In genomic region chr10:80329273-80330081, GRCm38 (mm10) we compare ENCODE assay signal across 8 mouse cellular contexts. TPM values are rescaled to one million over a fixed set of nuclear protein-coding genes. Genes with fewer than 3 reads are reported as not detected.
A peak's percentile ranks its signal among the peaks of the same experiment; 100 is the strongest.
DNase-seq lines count a peak whose midpoint lies in the region; ATAC-seq and TF ChIP-seq lines count a peak whose summit lies in the region.

Gene Pcsk4 (minus strand): TSS chr10:80329498.
Gene Reep6 (plus strand): TSS chr10:80329953.

- H3K4me1 ChIP-seq in forebrain, embryonic 10.5 days = peaks cover 41% of the 10 kb centered on the region
- peaks cover 21% of the 10 kb centered on the region for H3K4me1 ChIP-seq in heart, embryonic 15.5 days (replicated peaks)
- peaks cover 30 to 38% of the 10 kb centered on the region in 2 experiments for H3K4me1 ChIP-seq in liver, embryonic 14.5 days (replicated peaks; ENCODE audit: control insufficient read depth in 2 of 2, insufficient read depth in 2 of 2, low read length in 1 of 2)
- H3K4me1 ChIP-seq in neural tube, embryonic 12.5 days = peaks cover 19% of the 10 kb centered on the region

- H3K27ac ChIP-seq in forebrain, embryonic 10.5 days = peak within 1 kb of the TSS; percentile 62
- no peak within 1 kb of the TSS for H3K27ac ChIP-seq in heart, embryonic 15.5 days
- H3K27ac ChIP-seq in liver, embryonic 14.5 days = peak within 1 kb of the TSS; percentile 88
- H3K27ac ChIP-seq in neural tube, embryonic 12.5 days = no peak within 1 kb of the TSS

- peak within 1 kb of the TSS; percentile 56 for H3K4me3 ChIP-seq in forebrain, embryonic 10.5 days
- peak within 1 kb of the TSS; percentile 55 for H3K4me3 ChIP-seq in heart, embryonic 15.5 days
- peak within 1 kb of the TSS; percentile 42 to 66 for H3K4me3 ChIP-seq in liver, embryonic 14.5 days (ENCODE audit: insufficient read depth in 1 of 2, low read depth in 2 of 2, low read length in 2 of 2)
- peak within 1 kb of the TSS; percentile 38 for H3K4me3 ChIP-seq in neural tube, embryonic 12.5 days

- peak; percentile 96 for ATAC-seq in heart, embryonic 15.5 days (replicated peaks; ENCODE audit: insufficient number of reproducible peaks, insufficient read depth, low FRiP score, low read depth)
- ATAC-seq in liver, embryonic 14.5 days (ENCODE audit: insufficient read depth) = peak; percentile 85
- ATAC-seq in neural tube, embryonic 12.5 days (ENCODE audit: low FRiP score, low read depth) = peak; percentile 92

- no peaks in the 10 kb centered on the region for H3K36me3 ChIP-seq in forebrain, embryonic 10.5 days (replicated peaks)
- H3K36me3 ChIP-seq in heart, embryonic 15.5 days = no peaks in the 10 kb centered on the region
- no peaks in the 10 kb centered on the region; the same call in 1 of the 2 replicates for H3K36me3 ChIP-seq in liver, embryonic 14.5 days (replicated peaks; ENCODE audit: control insufficient read depth, insufficient read depth, low read depth)
- no peaks in the 10 kb centered on the region for H3K36me3 ChIP-seq in neural tube, embryonic 12.5 days

- no peak for TF ChIP-seq CTCF in liver, embryonic 14.5 days (IDR thresholded peaks at IDR 0.05; ENCODE audit: low read depth)

- TF ChIP-seq EP300 in liver, embryonic 14.5 days (IDR thresholded peaks at IDR 0.05; ENCODE audit: low read depth) = no peak

- peaks cover 61% of the 10 kb centered on the region for H3K27me3 ChIP-seq in forebrain, embryonic 10.5 days (ENCODE audit: poor library complexity, severe bottlenecking)
- peaks cover 52% of the 10 kb centered on the region for H3K27me3 ChIP-seq in heart, embryonic 15.5 days
- no peaks in the 10 kb centered on the region for H3K27me3 ChIP-seq in liver, embryonic 14.5 days (ENCODE audit: control insufficient read depth, insufficient read depth, low read length)
- peaks cover 16% of the 10 kb centered on the region for H3K27me3 ChIP-seq in neural tube, embryonic 12.5 days (replicated peaks)

- no peaks in the 10 kb centered on the region for H3K9me3 ChIP-seq in forebrain, embryonic 10.5 days
- H3K9me3 ChIP-seq in heart, embryonic 15.5 days (replicated peaks) = no peaks in the 10 kb centered on the region
- H3K9me3 ChIP-seq in liver, embryonic 14.5 days (ENCODE audit: control insufficient read depth, low read length) = no peaks in the 10 kb centered on the region
- no peaks in the 10 kb centered on the region for H3K9me3 ChIP-seq in neural tube, embryonic 12.5 days

- H3K9ac ChIP-seq in heart, embryonic 15.5 days = peak within 1 kb of the TSS; percentile 50
- H3K9ac ChIP-seq in liver, embryonic 14.5 days (replicated peaks) = peak within 1 kb of the TSS; percentile 63
- H3K9ac ChIP-seq in neural tube, embryonic 12.5 days = peak within 1 kb of the TSS; percentile 53

- 3% methylated on average over 36 of the region's 36 CpGs for WGBS in forebrain, embryonic 10.5 days
- WGBS in heart, embryonic 15.5 days = 5% methylated on average over 36 of the region's 36 CpGs
- WGBS in liver, embryonic 14.5 days (ENCODE audit: insufficient replicate concordance) = 6% methylated on average over 36 of the region's 36 CpGs
- WGBS in neural tube, embryonic 12.5 days = 6% methylated on average over 36 of the region's 36 CpGs

- peak; percentile 68 to 79 for DNase-seq in CD8-positive naive resting alpha-beta T cell, adult 2 months (ENCODE audit: low read depth in 2 of 2, low spot score in 2 of 2)
- DNase-seq in c-Kit-positive CD71-negative TER-119-negative erythroid progenitor cells, embryonic 14.5 days (ENCODE audit: low read depth) = peak; percentile 95
- peak; percentile 98 for DNase-seq in forebrain, embryonic 10.5 days (ENCODE audit: extremely low spot score, low spot score)
- DNase-seq in kidney, postnatal 25 days = peak; percentile 97 to 99
- peak; percentile 92 to 96 (median 95) for DNase-seq in liver, embryonic 14.5 days (ENCODE audit: low read depth in 3 of 3, low spot score in 3 of 3)
- peak; percentile 96 for DNase-seq in telencephalon, adult 2 months (ENCODE audit: low read depth, low spot score)

- peak within 1 kb of the TSS; percentile 95 for H3K4me2 ChIP-seq in heart, embryonic 15.5 days
- H3K4me2 ChIP-seq in liver, embryonic 14.5 days (ENCODE audit: low read depth) = peak within 1 kb of the TSS; percentile 91
- peak within 1 kb of the TSS; percentile 79 for H3K4me2 ChIP-seq in neural tube, embryonic 12.5 days (replicated peaks)

RNA-seq across cellular contexts. Expression of gene Pcsk4, which starts in this region (rescaled TPM):
- polyA plus RNA-seq in forebrain, embryonic 10.5 days (2016; fragmentation: Nextera tagmentation; extraction: Ambion mirVana) = 5.7 and 6.7 TPM in 2 replicates
- 1.3 and 1.5 TPM in 2 replicates for polyA plus RNA-seq in heart, embryonic 15.5 days (2015; fragmentation: Nextera tagmentation; extraction: Ambion mirVana)
- polyA plus RNA-seq in liver, embryonic 14.5 days (2012; rRNA removed) = 6.6 and 7.2 TPM in 2 replicates
- polyA plus RNA-seq in liver, embryonic 14.5 days (2014; fragmentation: Nextera tagmentation; extraction: Ambion mirVana) = 3.1 and 3.2 TPM in 2 replicates
- 2.2 and 2.3 TPM in 2 replicates for polyA plus RNA-seq in neural tube, embryonic 12.5 days (2016; fragmentation: Nextera tagmentation; extraction: Ambion mirVana)

RNA-seq across cellular contexts. Expression of gene Reep6, which starts in this region (rescaled TPM):
- polyA plus RNA-seq in forebrain, embryonic 10.5 days (2016; fragmentation: Nextera tagmentation; extraction: Ambion mirVana) = 7.7 and 9.1 TPM in 2 replicates
- polyA plus RNA-seq in heart, embryonic 15.5 days (2015; fragmentation: Nextera tagmentation; extraction: Ambion mirVana) = 1.6 and 3.4 TPM in 2 replicates
- 23.6 and 29.2 TPM in 2 replicates for polyA plus RNA-seq in liver, embryonic 14.5 days (2012; rRNA removed)
- polyA plus RNA-seq in liver, embryonic 14.5 days (2014; fragmentation: Nextera tagmentation; extraction: Ambion mirVana) = 55.3 and 59.5 TPM in 2 replicates
- polyA plus RNA-seq in neural tube, embryonic 12.5 days (2016; fragmentation: Nextera tagmentation; extraction: Ambion mirVana) = 3.4 and 3.6 TPM in 2 replicates

Comparison
In these comparisons a context has a peak if more than half of its experiments do, and no peak if none do; other contexts are left out.
1. H3K27ac ChIP-seq: peak in forebrain, embryonic 10.5 days (single experiment) and liver, embryonic 14.5 days (single experiment); none in heart, embryonic 15.5 days (single experiment) and neural tube, embryonic 12.5 days (single experiment).
2. Peak in every context shown above with its lines, with median percentiles within 50 percentile points of each other: DNase-seq, H3K4me3 ChIP-seq, ATAC-seq, H3K4me2 ChIP-seq and H3K9ac ChIP-seq.